Mouse (Mus musculus) adrenal gland, postnatal 10 days (tissue): ENCODE data around the gene Frmpd4. TPM values are rescaled to one million over a fixed set of nuclear protein-coding genes. Genes with fewer than 3 reads are reported as not detected.
A peak's percentile ranks its signal among the peaks of the same experiment; 100 is the strongest.

Experiments used
- DNase-seq: peaks from one replicate; pipeline ENCODE4 v3.0.0; 2021; ENCODE audit warnings: mixed read lengths
- long read RNA-seq, 2 experiments: library from polyadenylated mRNA; stranded (forward); transcript quantifications; one replicate each; pipeline ENCODE4 v2.0.0; 2021
- total RNA-seq, 2 experiments: library from RNA; stranded (reverse); gene quantifications; 2 replicates each; pipeline ENCODE4 v1.2.3; 2021

The Frmpd4 gene
- 1 to 10 TPM; 1.5 to 2.3 TPM for total RNA-seq
- long read RNA-seq, experiment 1, result 0 reads
- long read RNA-seq, experiment 2, result 0 reads

DNA sequence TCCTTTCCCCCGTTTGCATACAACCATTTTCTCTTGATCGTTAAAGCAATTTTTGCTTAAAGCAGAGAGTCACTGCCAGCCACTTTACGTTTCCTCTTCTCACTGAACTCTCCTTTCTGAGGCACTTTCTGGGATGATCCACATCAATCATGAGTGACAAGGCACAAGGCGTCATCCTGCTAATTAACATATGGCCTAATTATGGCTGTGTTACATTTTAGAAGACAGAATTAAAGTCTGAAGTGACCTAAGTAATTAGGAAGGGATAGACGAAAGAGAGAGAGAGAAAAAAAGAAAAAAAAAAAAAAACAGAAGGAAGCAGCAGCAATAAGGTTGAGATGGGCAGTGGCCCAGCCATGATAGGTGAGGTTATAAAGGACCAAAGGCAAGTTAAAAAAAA lies at the start of gene Frmpd4:
Gene Frmpd4 (minus strand): TSS at position 101 of the 400 bp plus-strand sequence.
- DNase-seq, result no peak

DNA sequence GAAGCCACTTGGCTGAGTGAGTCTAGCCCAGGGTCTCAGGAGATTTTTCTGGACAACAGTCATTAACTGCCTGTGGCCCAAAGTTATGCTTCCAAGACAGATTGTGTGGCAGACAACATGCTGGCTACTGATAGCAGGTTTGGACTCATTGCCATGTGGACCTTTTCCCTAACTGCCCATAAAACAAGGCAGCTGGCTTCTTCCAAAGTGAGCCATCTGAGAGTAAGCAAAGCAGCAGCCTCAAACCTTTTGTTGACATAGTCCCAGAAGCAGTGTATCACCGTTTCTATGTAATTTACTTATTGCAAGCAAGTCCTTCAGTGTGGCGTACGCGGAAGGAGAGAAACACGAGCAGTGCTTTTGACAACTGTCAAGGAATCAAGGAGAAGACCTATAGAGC lies 18.2 kb upstream of the Frmpd4 start:
- no peak for DNase-seq

DNA sequence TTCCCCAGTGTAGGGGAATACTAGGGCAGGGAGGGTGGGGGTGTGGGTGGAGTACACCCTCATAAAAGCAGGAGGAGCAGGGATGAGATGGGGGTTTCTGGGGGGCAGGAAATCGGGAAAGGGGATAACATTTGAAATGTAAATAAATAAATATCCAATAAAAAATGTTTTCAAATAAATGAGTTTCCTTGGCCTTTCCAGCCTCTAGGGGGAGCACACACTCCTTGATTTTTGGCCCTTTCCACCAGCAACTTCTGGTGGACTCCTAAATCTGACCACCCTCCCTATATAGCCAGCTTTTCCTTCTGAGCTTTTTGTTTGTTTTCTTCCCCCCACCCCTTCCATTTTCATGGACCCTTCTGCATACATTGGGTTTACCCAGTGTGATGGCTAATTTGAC lies 7.3 kb upstream of the Frmpd4 start:
- DNase-seq, result no peak

DNA sequence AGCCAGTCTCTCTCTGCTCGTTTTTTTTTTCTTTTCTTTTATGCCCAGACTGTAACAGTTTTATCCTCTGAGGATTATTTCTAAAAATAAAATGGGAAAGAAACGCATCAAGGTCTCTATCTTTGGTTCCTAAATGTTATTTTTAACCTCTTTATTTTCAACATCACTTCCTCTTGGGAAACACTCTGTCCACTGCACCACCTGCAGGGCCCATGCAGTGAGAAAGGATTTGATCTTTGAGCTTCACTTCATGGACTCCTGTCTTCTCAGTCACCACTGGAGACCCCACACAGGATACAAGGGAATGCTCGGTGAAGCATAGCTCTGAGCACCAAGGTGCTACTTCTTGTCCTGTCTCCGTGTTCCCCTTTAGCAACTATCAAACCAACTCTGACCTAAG lies 5.2 kb downstream of the Frmpd4 start:
- DNase-seq, result no peak

DNA sequence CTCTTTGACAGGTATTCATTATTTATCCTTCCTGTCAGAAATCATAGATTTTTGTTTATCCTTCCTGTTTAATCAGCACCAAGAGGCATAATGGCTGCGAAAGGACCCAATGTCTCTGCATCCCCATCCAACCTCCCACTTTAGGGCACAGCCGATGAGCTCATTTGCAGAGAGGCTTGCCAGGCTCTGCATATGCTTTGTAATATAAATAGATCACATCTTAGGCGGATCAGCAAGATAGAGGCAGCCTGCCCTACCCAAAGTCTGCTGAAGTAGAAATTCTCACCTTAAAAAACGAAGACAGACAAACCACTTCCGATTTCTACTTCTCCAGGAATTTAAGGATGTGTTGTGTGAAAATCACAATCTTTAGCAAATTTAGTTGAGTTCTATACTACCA lies 7.8 kb downstream of the Frmpd4 start:
- DNase-seq, result no peak

DNA sequence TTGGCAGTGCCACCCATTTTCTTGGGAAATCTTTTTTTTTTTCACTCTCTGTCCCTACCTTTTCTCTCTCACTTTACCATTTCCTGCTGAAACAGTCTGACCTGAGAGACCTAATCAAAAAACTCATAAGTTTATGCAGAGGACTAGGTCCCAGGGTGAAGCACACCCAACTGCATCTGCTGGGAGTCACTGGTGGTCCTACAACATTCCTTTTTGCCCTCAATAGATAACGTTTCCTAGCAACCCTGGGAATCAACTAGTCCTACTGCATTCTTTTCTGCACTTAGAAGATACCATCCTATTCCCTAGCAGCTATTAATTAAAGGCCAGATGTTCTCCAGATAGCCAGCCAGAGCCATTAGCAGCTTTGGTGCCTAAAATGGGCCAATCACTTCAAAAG lies 71.8 kb downstream of the Frmpd4 start:
- no peak for DNase-seq

DNA sequence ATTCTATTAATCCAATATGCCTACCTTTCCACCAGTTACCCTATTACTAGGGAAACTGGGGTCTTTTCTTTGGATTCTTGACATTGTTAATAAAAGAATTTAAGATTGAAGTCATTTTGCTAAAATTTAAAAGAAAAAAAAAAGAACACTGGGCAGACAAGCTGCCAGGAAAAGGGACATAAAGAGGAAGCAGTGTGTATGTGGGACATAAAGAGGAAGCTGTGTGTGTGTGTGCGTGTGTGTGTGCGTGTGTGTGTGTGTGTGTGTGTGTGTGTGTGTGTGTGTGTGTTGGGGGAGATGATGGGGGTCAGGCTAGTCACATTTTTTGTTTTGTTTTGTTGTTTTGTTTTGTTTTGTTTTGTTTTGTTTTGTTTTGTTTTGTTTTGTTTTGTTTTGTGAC lies 121.8 kb downstream of the Frmpd4 start:
- DNase-seq, result no peak

DNA sequence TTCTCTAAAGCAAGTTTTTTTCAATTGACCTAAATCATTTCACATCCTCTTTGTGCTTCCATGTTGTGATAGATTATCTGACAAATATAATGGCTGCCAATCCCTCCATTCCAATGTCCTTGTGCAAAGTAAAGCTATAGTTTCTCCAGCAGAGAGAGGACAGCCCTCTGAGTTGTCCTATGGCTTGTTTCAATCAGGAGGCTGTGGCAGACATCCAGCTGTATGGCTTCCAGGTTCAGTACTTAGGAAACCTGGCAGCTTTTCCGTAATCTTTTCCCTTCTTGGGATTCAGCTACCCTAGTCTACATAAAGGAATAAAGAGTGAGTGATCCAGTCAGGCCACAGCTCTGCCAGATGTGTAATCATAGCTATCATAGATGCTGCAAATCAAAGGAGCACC lies 145.8 kb downstream of the Frmpd4 start:
- peak; percentile 25 for DNase-seq

DNA sequence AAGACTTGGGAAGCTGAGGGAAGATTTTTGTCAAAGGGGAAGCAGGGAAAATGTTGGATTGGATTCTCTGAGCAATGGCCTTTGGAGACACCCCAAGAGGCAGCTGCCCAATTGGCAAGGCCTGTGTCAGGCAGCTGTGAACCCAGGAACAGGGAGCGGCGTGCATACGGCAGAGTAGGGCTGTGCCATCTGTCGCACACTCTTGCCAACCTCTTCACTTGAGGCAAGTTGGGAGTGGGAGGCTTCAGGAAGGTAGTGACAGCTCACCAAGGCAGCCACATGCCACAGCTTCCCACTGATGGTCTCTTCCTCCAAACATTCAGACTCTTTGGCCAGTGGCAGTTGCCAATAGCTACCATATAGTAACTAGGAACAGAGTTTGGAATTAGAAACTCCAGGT lies 147.2 kb downstream of the Frmpd4 start:
- DNase-seq, result peak; percentile 5

DNA sequence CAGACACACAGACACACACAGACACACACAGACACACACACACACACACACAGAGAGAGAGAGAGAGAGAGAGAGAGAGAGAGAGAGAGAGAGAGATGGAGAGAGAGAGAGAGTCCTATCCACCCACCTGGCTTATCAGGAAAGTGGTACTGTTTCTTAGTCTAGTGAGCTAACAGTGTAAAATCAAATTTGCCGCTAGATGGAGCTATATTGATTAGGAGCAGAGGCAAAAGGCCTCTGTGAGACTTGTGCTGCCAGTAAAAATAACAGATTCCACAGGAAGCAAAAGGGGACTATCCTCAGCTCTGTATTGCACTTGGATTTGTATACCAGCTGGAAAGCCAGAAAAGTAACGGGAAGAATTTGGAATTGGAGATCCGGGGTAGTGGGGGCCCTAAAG lies 161.6 kb downstream of the Frmpd4 start:
- peak; percentile 1 for DNase-seq

DNA sequence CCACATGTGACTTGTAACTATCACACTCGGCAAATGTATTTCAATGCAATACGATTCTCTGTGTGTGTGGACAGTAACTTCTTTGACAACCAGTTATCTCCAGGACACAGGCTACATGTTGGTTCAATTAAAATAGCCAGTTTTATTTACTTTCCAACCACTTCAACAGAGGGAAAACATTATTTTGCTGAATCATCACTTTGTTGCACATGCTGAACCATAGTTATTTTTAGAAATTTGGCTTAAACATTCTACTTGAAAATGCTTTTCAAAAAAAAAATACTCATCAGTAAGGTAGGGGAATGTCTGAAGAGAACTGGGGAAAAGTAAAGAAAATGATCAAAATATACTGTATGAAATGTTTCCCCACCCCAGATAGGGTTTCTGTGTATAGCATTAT lies 173.5 kb downstream of the Frmpd4 start:
- no peak for DNase-seq

DNA sequence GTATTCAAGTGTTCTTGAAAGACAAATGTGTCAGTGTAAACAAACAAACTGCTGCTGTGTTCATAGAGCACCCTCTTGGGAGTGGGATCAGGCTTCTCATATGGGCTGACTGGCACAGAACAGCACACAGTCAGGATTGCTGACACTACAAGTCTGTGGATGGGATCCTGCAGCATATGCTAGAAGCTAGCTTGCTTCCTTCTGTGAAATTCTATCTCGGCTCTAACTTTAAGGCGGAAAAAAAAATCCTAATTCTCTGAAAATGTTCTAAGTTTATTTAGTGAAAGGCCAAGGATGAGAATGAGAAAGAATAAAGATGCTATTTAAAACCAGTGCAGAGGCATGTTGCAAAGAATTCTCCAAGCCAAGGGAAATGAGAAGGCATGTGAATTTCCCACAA lies 226.6 kb downstream of the Frmpd4 start:
- DNase-seq, result no peak

DNA sequence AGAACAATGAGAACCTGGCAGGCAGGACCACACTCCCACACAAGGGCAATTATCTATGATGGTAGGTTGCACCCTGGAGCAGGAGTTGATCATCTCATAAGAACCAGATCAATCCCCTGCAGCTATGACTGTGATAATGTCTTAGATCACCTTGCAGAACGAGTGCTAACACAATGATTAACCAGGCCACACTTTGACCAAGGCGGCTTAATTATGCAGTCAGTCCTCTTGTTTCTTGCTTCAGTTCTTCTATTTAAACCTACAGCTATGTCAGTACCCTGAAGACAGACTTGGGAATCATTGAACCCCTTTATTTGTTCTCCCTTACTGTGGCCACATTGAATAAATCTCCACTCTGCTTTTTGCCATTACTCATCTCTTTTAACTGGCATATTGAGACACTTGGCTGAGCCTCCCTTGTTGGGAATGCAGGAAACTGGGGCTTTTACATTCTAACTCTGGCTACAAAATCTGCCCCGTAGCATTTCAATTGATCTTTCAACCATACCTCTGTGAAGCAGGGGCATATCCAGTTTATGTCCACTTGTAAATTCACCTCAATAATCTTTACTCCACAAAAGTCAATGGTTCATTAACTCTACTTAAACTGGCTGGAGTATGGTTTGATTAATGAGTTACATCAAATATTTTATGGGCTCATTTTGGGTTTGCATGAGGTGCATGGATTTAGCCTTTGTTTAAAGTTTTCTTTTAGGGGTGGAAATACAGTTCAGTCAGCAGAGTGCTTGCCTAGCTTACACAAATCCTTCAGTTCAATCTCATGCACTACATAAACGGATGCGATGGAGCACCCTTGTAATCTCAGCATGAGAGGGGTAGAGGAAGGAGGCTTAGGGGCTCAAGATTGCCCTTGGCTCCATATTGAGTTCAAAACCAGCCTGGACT lies 227.5 kb downstream of the Frmpd4 start:
- DNase-seq, result no peak

DNA sequence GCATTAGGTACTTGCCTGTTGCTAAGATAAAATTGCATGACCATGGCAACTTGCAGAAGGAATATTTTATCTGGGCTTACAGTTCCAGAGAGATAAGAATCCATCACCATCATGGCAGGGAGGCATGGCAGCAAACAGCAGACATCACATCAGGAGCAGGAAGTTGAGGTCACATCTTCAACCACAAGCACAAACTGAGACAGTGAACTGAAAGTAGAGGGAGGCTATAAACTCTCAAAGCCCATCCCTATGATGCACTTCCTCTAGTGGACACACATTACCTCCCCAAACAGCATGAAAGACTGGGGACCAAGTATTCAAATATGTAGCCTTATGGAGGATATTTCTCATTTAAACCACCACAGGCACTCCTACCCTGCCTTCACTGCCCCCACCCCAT lies 238.8 kb downstream of the Frmpd4 start:
- no peak for DNase-seq

DNA sequence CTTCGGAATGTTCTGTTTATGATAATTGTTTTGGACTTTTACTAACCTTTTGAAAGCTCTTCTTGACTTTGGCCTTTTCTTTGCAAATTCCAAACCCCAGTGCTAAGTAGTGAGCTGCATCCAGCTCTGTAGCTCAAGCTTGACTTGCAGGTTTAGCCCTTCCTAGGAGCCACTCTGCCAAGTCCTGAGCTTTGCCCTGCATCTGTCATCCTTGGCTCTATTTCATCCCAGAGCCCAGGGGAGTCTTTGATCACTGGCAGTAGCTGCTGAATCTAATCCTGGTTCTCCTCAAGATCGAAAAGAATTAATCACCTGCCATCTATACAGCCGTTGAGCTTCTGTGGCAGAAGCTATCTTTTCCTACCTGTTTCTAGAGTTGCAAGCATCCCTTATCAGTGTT lies 251.9 kb downstream of the Frmpd4 start:
- no peak for DNase-seq

DNA sequence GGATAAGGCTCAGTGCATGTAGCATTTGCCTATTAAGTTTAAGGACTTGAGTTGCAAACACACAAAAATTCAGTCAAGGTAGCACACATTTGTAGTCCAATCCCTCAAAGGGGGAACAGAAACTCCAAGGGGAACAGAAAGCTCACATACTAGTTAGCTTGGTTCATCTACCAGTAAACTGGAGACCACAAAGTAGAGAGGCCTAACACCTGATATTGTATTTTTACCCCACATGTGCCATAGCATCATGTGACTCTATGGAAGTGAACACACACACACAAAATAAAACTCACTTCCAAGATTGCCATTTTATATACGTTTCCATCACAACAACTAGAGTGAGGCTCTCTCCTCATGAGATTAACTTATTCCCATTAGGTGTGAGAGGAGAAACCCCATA lies 264.9 kb downstream of the Frmpd4 start:
- no peak for DNase-seq

DNA sequence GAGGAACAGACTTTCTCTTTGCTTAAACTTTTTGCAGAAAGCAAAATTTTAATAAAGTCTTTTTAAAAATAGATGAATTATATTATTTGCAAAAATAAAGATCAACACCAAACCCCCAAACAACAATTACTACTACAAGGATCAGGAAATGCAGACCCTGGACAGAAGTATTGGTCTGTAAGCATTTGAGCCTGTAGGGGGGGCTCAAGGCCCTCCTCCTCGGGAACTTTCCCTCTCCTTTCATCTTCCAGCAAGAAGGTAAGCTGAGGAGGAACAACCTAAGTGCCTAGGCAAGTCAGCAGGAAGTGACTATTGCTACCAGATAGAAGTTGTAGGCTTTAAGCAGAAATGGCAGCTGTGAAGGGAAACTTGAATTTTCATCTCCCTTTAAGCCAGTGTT lies 266.9 kb downstream of the Frmpd4 start:
- DNase-seq, result no peak

DNA sequence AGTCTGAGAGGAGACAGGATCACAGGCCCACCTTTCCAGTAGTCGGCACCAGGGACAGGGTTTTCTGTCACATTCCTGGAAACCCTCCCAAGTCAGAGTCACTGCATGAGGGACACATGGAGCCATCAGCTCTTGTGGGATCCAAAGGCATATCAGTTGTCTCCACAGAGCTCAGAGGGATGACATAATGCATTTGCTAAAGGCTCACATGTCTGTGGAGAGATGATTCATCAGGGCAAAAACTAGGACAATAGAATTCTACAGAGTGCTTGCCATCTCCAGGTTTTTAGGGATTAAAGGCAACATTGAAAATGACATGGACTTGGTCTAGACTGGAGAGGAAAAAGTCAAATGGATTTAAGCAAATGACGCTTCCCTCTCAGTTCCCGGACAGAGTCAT lies 284.5 kb downstream of the Frmpd4 start:
- DNase-seq, result no peak

DNA sequence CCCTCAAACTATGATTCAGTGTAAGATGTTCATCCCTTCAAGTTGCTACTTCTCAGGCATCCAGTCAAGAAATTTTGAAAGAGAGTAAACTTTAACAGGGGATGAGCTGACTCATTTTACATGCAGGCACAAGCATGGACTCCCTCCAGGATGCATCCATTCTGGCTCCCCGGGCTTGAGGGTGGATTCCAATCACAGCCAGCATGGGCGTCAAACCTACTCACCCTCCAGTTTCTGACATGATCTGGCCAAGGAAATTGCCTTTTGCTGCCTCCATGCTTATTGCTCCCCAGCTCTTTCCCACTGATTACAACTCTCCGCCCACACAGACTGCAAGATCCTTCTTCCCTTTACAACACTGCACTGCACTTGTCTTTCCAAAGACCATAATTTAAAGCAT lies 370.0 kb downstream of the Frmpd4 start:
- no peak for DNase-seq

DNA sequence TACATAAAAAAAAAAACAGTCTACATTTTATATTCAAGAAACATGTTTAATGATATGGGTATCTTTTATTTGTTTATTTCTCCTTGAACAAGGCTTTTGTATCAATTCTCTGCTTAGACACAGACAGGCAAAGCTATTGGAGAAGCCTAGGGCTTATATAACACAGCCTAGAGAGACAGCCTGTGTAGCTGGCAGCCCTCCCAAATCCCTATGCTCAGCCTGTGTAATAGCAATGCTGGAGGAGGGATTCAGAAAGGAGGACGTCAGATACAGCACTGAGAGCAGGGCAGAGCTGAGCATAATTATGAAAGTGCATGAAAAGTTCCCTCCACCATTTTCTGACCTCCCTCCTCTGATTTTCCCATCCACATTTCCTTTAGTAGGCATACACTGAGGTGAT lies 385.1 kb downstream of the Frmpd4 start:
- DNase-seq, result peak; percentile 1

DNA sequence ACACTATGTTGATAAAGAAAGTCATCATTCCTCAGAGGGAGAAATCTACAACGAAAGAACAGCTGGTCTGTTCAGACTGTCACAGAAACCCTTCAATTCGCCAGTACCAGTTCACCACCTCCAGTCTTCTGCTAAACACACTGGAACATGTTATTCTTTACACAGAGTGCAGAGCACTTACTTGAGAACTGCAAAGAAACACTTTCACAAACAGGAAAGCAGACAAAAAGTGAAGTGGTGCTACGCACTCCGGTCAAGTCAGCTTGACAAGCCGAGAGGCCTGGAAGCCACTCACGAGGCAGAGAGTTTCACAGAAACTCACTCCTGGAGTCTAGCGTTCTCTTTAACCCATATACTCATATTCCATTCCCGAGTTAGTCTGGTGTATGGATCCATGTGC lies 387.5 kb downstream of the Frmpd4 start:
- DNase-seq, result no peak

DNA sequence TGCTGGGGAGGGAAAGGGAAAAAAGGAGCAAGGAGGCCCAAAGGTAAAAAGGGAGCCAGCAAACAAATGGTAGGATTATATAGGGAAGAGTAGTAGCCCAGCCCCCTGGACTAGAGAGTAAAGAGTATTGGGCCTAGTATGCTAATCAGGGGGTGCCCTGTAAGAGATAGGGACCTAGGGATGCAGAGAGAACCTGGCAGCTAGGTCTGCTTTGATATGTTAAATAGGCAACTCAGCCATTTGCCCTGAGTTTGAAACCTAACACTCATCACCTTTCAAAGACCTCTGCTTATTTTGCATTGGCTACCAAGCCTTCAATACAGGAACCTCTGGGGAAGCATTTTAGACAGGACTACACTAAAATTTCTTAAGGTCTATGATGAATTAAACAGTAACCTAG lies 414.0 kb downstream of the Frmpd4 start:
- DNase-seq, result no peak

DNA sequence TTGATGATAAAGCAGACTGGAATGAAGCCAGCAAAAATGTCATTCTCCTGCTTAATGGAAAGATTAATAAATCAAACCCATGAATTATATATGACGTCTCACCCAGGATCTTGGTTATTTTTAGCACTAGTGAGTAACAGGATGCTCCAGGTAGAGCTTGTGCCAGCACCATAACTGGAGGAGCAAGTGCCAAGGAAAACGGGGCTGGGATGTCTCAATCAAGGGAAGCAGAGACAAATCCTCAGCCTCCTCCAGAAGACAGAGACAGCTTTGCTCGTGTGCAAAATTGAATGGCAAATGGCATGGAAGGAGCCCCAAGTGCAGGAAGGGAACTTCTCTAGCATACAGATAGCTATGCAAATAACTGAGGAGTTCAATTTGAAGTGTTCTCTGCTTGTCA lies 418.2 kb downstream of the Frmpd4 start:
- no peak for DNase-seq

DNA sequence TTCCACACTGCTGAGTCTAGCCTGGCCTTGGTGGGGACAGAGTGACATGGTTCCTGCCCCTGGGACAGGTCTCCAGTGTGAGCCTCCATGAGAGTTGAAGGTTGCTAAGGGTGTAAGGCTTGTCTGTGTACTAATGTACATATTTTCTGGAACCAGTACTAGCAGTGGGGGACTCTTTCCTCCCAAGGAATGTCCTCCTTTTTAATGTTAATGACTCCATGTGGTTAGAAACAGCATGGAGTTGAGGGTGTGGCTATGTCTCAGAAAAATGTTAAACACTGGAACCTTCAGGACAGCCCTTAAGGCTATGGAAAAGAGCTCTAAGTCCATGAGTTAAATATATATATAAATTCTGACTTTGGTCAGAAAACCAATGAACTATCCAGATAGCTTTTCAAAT lies 436.0 kb downstream of the Frmpd4 start:
- DNase-seq, result no peak

DNA sequence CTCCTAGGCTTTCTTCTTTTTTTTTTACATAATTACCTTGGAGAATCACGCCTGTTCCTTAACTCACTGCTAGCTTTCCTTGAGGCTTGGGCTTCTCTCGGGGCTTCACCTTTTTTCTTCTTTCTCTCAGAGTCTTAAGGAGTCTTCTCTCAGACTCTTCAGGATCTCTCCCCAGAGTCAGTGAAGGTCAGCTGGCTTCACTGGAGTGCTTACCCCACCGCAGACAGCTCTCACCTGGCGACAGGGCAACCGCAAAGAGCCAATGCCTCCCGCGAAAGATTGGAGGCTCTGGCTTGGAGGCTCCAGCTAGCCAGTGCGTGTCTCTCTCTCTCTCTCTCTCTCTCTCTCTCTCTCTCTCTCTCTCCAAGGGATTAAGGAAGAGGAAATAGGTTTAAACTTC lies 453.0 kb downstream of the Frmpd4 start:
- DNase-seq, result peak; percentile 1
